Mouse (Mus musculus): ENCODE measurements around the gene Fut2.

The Fut2 gene

GRCm38 (mm10) chr7:45635711-45636688 is 30.2 kb downstream of the Fut2 start:
- no peak for DNase-seq

- no peak for DNase-seq
Measured at GRCm38 (mm10) chr7:45634946-45635681, 31.1 kb downstream of the Fut2 start.

- no peak for DNase-seq
Measured at GRCm38 (mm10) chr7:45632499-45632898, 33.7 kb downstream of the Fut2 start.

GRCm38 (mm10) chr7:45630064-45630907 is 35.9 kb downstream of the Fut2 start:
- DNase-seq: no peak

GRCm38 (mm10) chr7:45628364-45629294 is 37.6 kb downstream of the Fut2 start:
- DNase-seq: peak; percentile 93

- no peak for DNase-seq
Measured at GRCm38 (mm10) chr7:45627261-45627660, 38.9 kb downstream of the Fut2 start, which contains the start of gene Rasip1. Rasip1 (plus strand) TSS chr7:45627488.

GRCm38 (mm10) chr7:45626571-45627076 is 39.6 kb downstream of the Fut2 start:
- no peak for DNase-seq

- DNase-seq: no peak
Measured at GRCm38 (mm10) chr7:45625481-45625880, 40.7 kb downstream of the Fut2 start.

- DNase-seq: no peak
Measured at GRCm38 (mm10) chr7:45624718-45625117, 41.5 kb downstream of the Fut2 start.

- DNase-seq: no peak
Measured at GRCm38 (mm10) chr7:45623507-45623906, 42.7 kb downstream of the Fut2 start.

GRCm38 (mm10) chr7:45621443-45621842 is 44.8 kb downstream of the Fut2 start, which contains the start of gene Izumo1:
Izumo1 (plus strand) TSS chr7:45621811.
- peak; percentile 63 for DNase-seq

GRCm38 (mm10) chr7:45619592-45619991 is 46.6 kb downstream of the Fut2 start:
- no peak for DNase-seq

- DNase-seq: no peak
Measured at GRCm38 (mm10) chr7:45618316-45618715, 47.9 kb downstream of the Fut2 start.

- no peak for DNase-seq
Measured at GRCm38 (mm10) chr7:45617042-45617695, 49.0 kb downstream of the Fut2 start, which contains the start of gene Fut1. Fut1 (plus strand) TSS chr7:45617289.

GRCm38 (mm10) chr7:45616277-45616676 is 49.9 kb downstream of the Fut2 start:
- DNase-seq: no peak

- DNase-seq: no peak
Measured at GRCm38 (mm10) chr7:45609511-45609910, 56.7 kb downstream of the Fut2 start.

GRCm38 (mm10) chr7:45605704-45606289 is 60.4 kb downstream of the Fut2 start:
- no peak for DNase-seq

GRCm38 (mm10) chr7:45598960-45599879 is 67.0 kb downstream of the Fut2 start:
- peak; percentile 82 for DNase-seq
